Mouse (Mus musculus) liver, embryonic 14.5 days (tissue): ENCODE data around the gene Gm13103.

ENCODE experiments used
- CTCF ChIP-seq: IDR thresholded peaks from 2 replicates; pipeline ENCODE4 v1.5.1; 2016; ENCODE audit warnings: antibody characterized with exemption, low read depth, control low read depth
- EP300 ChIP-seq: IDR thresholded peaks from 2 replicates; pipeline ENCODE4 v1.6.1; 2016; ENCODE audit warnings: antibody characterized with exemption, low read depth

- TF ChIP-seq CTCF = no peak
- no peak for TF ChIP-seq EP300
Measured at GRCm38 (mm10) chr4:143815993-143816392, 30.3 kb upstream of the Gm13103 start, which contains the start of gene Gm13084.
